Mouse (Mus musculus) liver, adult (tissue): ENCODE results near the gene Itsn1.

Source experiments
- GATA4 ChIP-seq: IDR thresholded peaks from 2 replicates; pipeline ENCODE4 v1.6.1; 2014; ENCODE audit warnings: mild to moderate bottlenecking, low read length; ENCODE audit not compliant: insufficient replicate concordance

Gene Itsn1

GRCm38 (mm10) chr16:91779576-91779975 lies 50.5 kb downstream of the Itsn1 start:
- no peak for TF ChIP-seq GATA4

GRCm38 (mm10) chr16:91780151-91780550 lies 51.1 kb downstream of the Itsn1 start:
- no peak for TF ChIP-seq GATA4

- no peak for TF ChIP-seq GATA4
Measured at GRCm38 (mm10) chr16:91780826-91781225, 51.7 kb downstream of the Itsn1 start.

- no peak for TF ChIP-seq GATA4
Measured at GRCm38 (mm10) chr16:91783191-91783590, 54.1 kb downstream of the Itsn1 start.

GRCm38 (mm10) chr16:91784298-91784697 lies 55.2 kb downstream of the Itsn1 start:
- no peak for TF ChIP-seq GATA4

GRCm38 (mm10) chr16:91786425-91786824 lies 57.3 kb downstream of the Itsn1 start:
- no peak for TF ChIP-seq GATA4

GRCm38 (mm10) chr16:91789728-91790127 lies 60.6 kb downstream of the Itsn1 start:
- TF ChIP-seq GATA4, result peak; percentile 65

- TF ChIP-seq GATA4, result no peak
Measured at GRCm38 (mm10) chr16:91792477-91793196, 63.6 kb downstream of the Itsn1 start.

- peak; percentile 86; the same call in 1 of the 2 replicates for TF ChIP-seq GATA4
Measured at GRCm38 (mm10) chr16:91793507-91794278, 64.6 kb downstream of the Itsn1 start.

- TF ChIP-seq GATA4, result no peak
Measured at GRCm38 (mm10) chr16:91794306-91794705, 65.2 kb downstream of the Itsn1 start.

GRCm38 (mm10) chr16:91795044-91795443 lies 66.0 kb downstream of the Itsn1 start:
- no peak for TF ChIP-seq GATA4

- no peak for TF ChIP-seq GATA4
Measured at GRCm38 (mm10) chr16:91795606-91796005, 66.5 kb downstream of the Itsn1 start.

GRCm38 (mm10) chr16:91801426-91801825 lies 72.3 kb downstream of the Itsn1 start:
- TF ChIP-seq GATA4, result no peak

GRCm38 (mm10) chr16:91802461-91803062 lies 73.5 kb downstream of the Itsn1 start:
- TF ChIP-seq GATA4, result no peak

GRCm38 (mm10) chr16:91804418-91804817 lies 75.3 kb downstream of the Itsn1 start:
- TF ChIP-seq GATA4, result no peak

- no peak for TF ChIP-seq GATA4
Measured at GRCm38 (mm10) chr16:91804831-91805230, 75.8 kb downstream of the Itsn1 start.
